Mouse (Mus musculus): ENCODE measurements at regions not wholly inside any gene's neighbourhood (a gene's known extent, or its start where the extent isn't known, plus 50 kb on each side); places are given as distances from the start of the nearest gene placed in this dataset.

DNA sequence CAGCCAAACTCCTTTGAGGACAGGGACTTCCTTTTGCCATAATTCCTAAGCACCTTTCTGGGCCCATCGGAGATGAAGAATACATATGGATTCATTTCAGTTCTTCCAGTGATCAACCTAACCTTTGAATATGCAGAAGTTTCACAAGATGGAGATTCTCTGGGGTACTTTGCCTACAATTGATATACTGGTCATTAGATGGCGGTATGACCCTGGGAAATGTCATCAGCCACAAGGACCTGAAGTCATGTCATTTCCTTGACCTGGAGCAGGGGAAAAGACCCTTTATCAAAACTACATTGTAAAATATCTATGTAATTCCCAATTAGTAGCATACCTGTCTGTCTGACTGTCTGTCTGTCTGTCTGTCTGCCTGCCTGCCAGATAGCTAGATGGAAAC, 164.0 kb upstream of the Slc24a3 start:
- no peak for DNase-seq (ENCODE audit: low spot score in 2 of 2)

GRCm38 (mm10) chr2:145010674-145011073, 156.9 kb upstream of the Slc24a3 start:
- no peak for DNase-seq (ENCODE audit: low spot score in 2 of 2)

DNA sequence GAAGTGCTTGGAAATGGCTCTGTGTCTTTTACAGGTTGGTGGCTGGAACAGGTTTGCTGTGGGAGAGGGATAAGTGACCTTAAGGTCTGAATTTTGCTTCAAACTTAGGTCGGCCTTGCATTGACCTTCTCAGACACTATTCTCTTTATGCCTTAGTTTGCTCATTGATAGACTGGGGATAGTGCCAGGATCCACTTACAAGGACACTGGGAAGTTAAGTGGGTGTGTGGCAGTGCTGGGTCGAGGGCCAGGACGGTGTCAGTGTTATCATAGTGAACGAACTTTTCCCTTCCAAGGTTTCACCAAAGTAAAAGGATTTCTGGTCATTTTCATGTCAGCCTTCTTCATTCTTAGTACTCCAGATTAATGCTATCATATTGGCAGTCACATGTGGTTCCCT, 156.3 kb upstream of the Slc24a3 start:
- no peak for DNase-seq (ENCODE audit: low spot score in 2 of 2)

GRCm38 (mm10) chr2:145015951-145016350, 151.6 kb upstream of the Slc24a3 start:
- no peak for DNase-seq (ENCODE audit: low spot score in 2 of 2)

GRCm38 (mm10) chr2:145016939-145017338, 150.6 kb upstream of the Slc24a3 start:
- no peak for DNase-seq (ENCODE audit: low spot score in 2 of 2)

DNA sequence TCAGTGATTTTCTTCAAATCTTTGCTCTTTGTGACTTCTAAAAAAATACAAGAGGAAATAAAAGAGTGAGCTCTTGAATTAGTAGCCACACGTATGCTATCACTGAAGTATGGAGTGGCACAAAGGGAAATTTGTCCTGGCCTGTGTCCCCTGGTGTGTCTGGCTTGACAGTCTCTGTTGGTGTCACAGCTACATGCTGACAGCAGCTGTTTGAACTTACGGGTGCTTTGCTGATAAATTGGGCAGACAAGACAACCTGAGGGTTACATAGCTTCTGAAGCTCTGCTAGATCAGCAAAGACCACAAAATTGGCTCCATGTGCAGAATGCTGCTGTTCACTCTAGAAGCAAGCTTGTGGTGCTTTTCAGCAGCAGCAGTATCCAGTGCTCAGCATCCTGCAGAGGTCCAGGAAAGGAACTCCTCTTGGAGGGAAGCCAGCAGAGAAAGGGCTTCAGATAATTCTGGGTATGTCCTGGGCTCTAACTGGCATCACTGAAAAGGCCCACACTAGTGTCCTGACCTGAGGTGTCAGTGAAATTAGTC, 149.9 kb upstream of the Slc24a3 start:
- no peak for DNase-seq (ENCODE audit: low spot score in 2 of 2)

- no peak for DNase-seq (ENCODE audit: low spot score in 2 of 2)
Observed at GRCm38 (mm10) chr2:145047743-145048142, 119.8 kb upstream of the Slc24a3 start.

GRCm38 (mm10) chr2:145049655-145050376, 117.7 kb upstream of the Slc24a3 start:
- DNase-seq (ENCODE audit: low spot score in 2 of 2) = no peak

DNA sequence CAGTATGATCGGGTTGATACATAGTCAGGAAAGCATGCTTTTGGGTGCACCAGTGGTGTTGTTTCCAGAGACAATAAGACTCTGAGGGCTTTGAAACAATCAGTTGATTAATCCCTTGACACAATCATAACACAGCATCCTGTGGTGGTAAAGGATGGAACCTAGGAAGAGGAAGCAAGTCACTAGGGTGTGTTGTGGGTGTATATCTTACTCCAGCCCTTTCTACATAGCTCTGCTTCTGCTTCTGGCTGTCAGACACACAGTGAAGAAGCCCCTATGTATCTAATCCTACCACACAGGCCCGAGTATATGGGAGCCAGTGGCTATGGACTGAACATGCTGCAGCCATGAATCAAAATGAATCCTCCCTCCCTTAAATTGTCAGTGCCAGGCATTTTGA, 115.1 kb upstream of the Slc24a3 start:
- no peak for DNase-seq (ENCODE audit: low spot score in 2 of 2)

DNA sequence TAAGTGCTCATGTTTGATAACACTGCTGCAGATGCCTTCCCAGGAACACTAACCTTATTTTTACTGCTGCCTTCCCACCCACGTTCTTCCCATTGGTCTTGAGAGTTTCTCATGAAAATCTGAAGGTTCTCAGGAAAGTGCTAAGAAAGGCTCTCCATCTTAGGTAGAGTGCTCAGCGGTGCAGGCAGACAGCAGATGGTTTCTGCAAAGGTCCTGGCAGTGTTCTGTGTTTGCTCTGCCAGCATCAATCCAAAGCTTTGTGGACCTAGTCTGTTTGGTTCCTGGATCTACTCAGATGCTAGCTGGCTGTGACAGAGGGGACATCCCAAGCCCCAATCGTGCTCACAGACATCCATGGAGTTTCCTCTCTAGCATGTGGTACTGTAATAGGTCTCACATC, 111.3 kb upstream of the Slc24a3 start:
- DNase-seq (ENCODE audit: low spot score in 2 of 2) = peak; percentile 2 to 42

DNA sequence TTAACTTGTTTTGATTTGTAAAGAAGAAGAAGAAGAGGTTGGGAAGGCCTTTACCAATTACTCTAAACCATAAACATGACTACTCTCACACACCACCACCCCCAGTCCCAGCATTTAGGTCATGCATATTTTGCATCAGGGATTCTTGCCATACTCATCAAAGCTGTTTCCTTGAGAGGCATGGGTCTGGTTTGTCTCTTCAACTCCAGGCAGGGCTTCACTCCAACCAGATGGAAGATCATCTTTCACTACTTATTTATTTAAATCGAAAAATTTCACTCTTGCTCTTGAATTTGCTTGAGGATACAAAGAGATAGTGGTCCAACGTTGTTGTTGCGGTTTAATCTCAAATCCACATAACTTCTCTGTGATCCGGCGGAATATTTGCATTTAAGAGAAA, 110.8 kb upstream of the Slc24a3 start:
- DNase-seq (ENCODE audit: low spot score in 2 of 2) = no peak

DNA sequence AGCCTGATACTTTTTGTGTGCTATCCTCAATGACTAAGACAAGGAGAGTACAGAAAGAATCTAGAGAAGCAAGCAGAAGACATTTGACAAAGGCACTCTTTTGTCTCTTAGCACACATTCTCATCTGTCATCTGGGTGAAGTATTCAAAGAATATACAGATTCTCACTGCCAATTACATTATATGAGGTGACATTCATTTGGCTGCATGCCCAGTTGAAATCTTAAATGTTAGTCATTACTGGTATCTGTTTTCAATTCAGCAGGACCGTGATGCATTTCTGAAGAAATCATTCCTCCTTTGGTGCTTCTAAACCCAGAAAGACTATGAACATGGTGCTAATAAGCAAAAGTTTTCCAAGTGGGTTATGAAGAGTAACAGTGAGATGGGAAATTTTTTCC, 97.6 kb upstream of the Slc24a3 start:
- no peak for DNase-seq (ENCODE audit: low spot score in 2 of 2)

- no peak for DNase-seq (ENCODE audit: low spot score in 2 of 2)
Observed at GRCm38 (mm10) chr2:145081926-145082325, 85.6 kb upstream of the Slc24a3 start.

- no peak for DNase-seq (ENCODE audit: low spot score in 2 of 2)
Observed at GRCm38 (mm10) chr2:145084621-145085020, 82.9 kb upstream of the Slc24a3 start.

DNA sequence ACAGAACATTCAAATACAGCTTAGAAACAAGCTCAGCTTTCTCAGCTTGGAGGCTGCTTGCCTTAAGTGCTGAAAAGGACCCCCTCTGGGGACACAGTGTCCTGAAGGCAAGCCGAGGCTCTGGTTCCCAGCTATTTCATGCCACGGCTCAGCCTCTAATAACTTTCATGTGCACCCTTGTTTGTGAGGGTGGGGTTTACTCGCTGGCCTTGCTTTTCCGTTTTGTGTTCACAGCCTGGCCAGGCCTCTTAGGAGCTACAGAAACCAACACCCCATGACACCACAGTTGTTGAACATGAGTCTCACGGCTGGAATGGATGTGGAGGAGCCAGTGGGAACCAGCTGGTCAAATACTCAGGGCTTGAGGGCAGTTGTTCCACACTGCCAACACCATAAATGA, 81.4 kb upstream of the Slc24a3 start:
- no peak for DNase-seq (ENCODE audit: low spot score in 2 of 2)

- DNase-seq (ENCODE audit: low spot score in 2 of 2) = no peak
Observed at GRCm38 (mm10) chr2:145103295-145103694, 64.3 kb upstream of the Slc24a3 start.

GRCm38 (mm10) chr2:145111615-145112014, 55.9 kb upstream of the Slc24a3 start:
- no peak for DNase-seq (ENCODE audit: low spot score in 2 of 2)

DNA sequence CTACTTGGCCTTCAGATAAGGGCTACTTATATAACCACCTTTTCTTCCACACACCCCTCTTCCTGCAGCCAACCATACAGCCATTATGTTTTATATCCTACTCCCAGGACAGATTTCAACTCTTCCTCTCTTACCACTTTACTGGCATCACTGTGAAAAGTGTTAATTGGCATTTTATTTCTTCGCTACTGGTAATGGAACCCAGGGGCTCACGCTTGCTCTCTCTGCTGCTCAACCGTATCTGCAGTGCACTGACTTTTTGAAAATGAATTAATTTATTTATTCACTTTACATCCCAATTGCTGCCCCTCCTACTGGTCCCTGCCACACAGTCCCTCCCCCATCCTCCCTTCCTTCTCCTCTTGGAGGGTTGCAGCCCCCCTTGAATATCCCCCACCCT, 52.5 kb upstream of the Slc24a3 start:
- no peak for DNase-seq (ENCODE audit: low spot score in 2 of 2)
